Mouse (Mus musculus) forebrain, postnatal 0 days (tissue): ENCODE measurements at regions not wholly inside any gene's neighbourhood (a gene's known extent, or its start where the extent isn't known, plus 50 kb on each side); places are given as distances from the start of the nearest gene placed in this dataset.

Experiments used
- ATAC-seq: fragments of 200-750 bp; cut with Nextera tagmentation; 2 replicates; pipeline ENCODE4 v1.8.0; 2017; ENCODE audit warnings: mild to moderate bottlenecking, moderate library complexity
- DNase-seq: peaks from one replicate; pipeline ENCODE4 v3.0.0-alpha.2; 2015
- H3K27ac ChIP-seq: fragments of 300-500 bp; sonication (generic); 2 replicates; pipeline ENCODE4 v1.5.1; 2014; ENCODE audit warnings: low read depth, mild to moderate bottlenecking, antibody characterized with exemption, low read length, moderate library complexity, mixed read lengths
- H3K27me3 ChIP-seq: fragments of 300-500 bp; sonication (generic); 2 replicates; pipeline ENCODE4 v1.6.1; 2014; ENCODE audit warnings: mild to moderate bottlenecking, low read length, mixed read lengths; ENCODE audit not compliant: insufficient read depth
- H3K36me3 ChIP-seq: fragments of 300-500 bp; sonication (generic); 2 replicates; pipeline ENCODE4 v1.6.1; 2014; ENCODE audit warnings: mild to moderate bottlenecking, moderate library complexity; ENCODE audit not compliant: insufficient read depth
- H3K4me1 ChIP-seq: fragments of 300-500 bp; sonication (generic); 2 replicates; pipeline ENCODE4 v1.6.1; 2014; ENCODE audit warnings: antibody characterized with exemption; ENCODE audit not compliant: insufficient read depth
- H3K4me2 ChIP-seq: fragments of 300-500 bp; sonication (generic); 2 replicates; pipeline ENCODE4 v1.6.1; 2014; ENCODE audit warnings: low read depth, mild to moderate bottlenecking, moderate library complexity
- H3K4me3 ChIP-seq: fragments of 300-500 bp; sonication (generic); 2 replicates; pipeline ENCODE4 v1.5.1; 2014; ENCODE audit warnings: low read depth, low read length, mixed read lengths
- H3K9ac ChIP-seq: fragments of 300-500 bp; sonication (generic); 2 replicates; pipeline ENCODE4 v1.6.1; 2014; ENCODE audit warnings: mild to moderate bottlenecking
- H3K9me3 ChIP-seq: fragments of 300-500 bp; sonication (generic); 2 replicates; pipeline ENCODE4 v1.6.1; 2016; ENCODE audit warnings: low read length
- CTCF ChIP-seq: sonication (generic); IDR thresholded peaks from 2 replicates; pipeline ENCODE4 v1.5.1; 2016; ENCODE audit warnings: antibody characterized with exemption, control low read depth, low read depth
- WGBS: fragments of 180-500 bp; shearing (Covaris S2); extraction: QIAGEN DNeasy Blood & Tissue Kit; methylation state at CpG from one replicate; pipeline ENCODE4 v1.1.7; 2014; 5-methylcytosine and 5-hydroxymethylcytosine counted together

DNA sequence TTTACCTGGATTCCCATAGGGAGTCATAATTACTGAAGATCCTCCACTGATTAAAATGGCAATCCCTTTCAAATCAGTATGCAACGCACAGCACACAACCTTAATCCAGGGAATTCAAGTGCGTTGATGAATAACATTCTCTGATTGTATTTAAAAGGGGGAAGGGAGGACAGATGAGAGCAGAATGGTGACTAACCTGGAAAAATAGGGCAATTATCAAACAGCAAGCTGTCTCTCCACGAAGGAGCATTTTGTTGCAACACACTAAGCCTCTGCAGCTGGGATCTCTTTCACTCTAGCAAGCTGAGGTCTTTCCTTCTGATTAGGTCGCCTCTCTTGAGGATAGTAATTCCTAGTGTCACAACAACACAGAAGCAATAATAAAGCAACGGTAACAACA is 501.5 kb downstream of the Tusc1 start:
- WGBS, result 10% methylated on average over 5 of the region's 5 CpGs
- DNase-seq (no peak), ATAC-seq (peak; percentile 29; the same call in 1 of the 2 replicates)
- H3K9me3 ChIP-seq, result no peaks in the 10 kb centered on the region
- no peak for TF ChIP-seq CTCF
- no peaks in the 10 kb centered on the region for H3K27me3 ChIP-seq
- 0 out of 2 replicates have a peak overlapping the region, but pooled peaks have one; percentile 2 for H3K9ac ChIP-seq
- H3K27ac ChIP-seq, result no peak overlapping the region
- H3K4me2 ChIP-seq, result no peak overlapping the region
- H3K36me3 ChIP-seq, result no peaks in the 10 kb centered on the region
- no peaks in the 10 kb centered on the region for H3K4me1 ChIP-seq
- no peak overlapping the region for H3K4me3 ChIP-seq

DNA sequence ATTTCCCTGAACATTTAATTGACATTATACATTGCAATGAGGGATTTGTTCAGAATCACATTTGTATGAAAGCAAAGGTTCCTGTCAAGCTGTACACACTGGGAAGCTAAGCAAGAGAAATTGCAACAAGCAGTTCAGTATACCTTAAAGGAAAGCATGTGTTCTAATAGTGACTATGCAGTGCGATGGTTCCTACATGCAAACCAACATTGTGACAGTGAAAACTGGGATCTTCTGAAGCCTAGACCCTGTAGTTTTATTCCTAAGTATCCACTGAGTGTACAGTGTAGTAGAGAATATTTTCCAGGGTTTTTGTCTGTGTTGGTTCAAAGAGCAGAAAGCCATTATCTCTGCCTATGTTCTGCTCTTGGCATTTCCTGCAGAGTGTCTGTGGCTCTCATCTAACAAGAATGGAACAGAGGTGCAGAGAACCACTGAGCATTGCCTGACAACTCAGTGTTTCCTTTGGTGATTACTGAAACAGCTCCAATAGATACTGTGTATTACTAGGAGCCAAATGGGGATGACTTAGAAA is 504.1 kb downstream of the Tusc1 start:
- no peak for TF ChIP-seq CTCF
- Histone ChIP-seq H3K4me1 (no peaks in the 10 kb centered on the region), H3K4me2 (no peak overlapping the region), H3K4me3 (no peak overlapping the region), H3K9ac (no peak overlapping the region), H3K27ac (no peak overlapping the region), H3K36me3 (no peaks in the 10 kb centered on the region), H3K9me3 (no peaks in the 10 kb centered on the region), H3K27me3 (no peaks in the 10 kb centered on the region)
- no peak for ATAC-seq
- no peak for DNase-seq
- WGBS, result 57% methylated on average over 1 of the region's 1 CpGs

DNA sequence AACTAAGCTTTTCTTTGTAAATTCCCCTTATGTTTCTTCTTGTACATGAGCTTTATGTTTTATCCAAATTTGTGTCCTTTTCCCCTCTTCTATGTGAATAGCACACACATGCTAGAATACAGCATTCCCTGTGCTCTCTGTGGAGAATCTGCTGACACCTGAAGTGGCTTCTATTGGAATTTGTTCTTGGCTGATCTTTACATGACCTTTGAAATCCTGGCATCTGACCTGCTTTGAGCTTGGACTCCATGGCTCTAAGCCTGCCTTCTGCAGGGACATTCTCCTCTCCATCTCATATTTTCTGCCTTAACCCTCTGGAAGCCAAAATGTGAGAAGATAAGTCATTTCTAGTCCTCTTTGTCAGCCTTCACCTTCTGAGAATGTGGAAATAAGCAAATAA is 507.5 kb downstream of the Tusc1 start:
- Histone ChIP-seq H3K9me3 (no peaks in the 10 kb centered on the region), H3K27ac (no peak overlapping the region), H3K27me3 (no peaks in the 10 kb centered on the region), H3K36me3 (no peaks in the 10 kb centered on the region), H3K4me2 (no peak overlapping the region), H3K9ac (no peak overlapping the region), H3K4me3 (no peak overlapping the region), H3K4me1 (no peaks in the 10 kb centered on the region)
- DNase-seq (no peak), ATAC-seq (no peak)
- TF ChIP-seq CTCF, result no peak

DNA sequence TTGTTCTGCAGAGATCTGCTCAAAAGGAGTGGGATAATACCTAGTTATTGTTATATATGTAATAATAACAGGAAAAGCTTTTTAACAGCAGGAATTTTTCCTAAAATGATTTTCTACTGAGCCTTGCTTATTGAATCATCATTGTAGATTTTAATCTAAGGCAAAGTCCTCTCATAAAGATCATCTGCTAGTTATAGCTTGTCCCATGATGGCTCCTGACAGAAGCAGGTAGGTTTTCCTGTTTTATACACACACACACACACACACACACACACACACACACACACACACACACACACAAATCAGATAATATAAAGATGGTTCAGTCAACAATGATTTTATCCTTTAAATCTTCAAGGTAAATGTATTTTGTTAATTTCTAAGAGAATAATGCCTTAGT is 507.9 kb downstream of the Tusc1 start:
- Histone ChIP-seq H3K4me1 (no peaks in the 10 kb centered on the region), H3K9ac (no peak overlapping the region), H3K27me3 (no peaks in the 10 kb centered on the region), H3K9me3 (no peaks in the 10 kb centered on the region), H3K36me3 (no peaks in the 10 kb centered on the region), H3K4me2 (no peak overlapping the region), H3K4me3 (no peak overlapping the region), H3K27ac (no peak overlapping the region)
- DNase-seq (no peak), ATAC-seq (no peak)
- TF ChIP-seq CTCF, result no peak

DNA sequence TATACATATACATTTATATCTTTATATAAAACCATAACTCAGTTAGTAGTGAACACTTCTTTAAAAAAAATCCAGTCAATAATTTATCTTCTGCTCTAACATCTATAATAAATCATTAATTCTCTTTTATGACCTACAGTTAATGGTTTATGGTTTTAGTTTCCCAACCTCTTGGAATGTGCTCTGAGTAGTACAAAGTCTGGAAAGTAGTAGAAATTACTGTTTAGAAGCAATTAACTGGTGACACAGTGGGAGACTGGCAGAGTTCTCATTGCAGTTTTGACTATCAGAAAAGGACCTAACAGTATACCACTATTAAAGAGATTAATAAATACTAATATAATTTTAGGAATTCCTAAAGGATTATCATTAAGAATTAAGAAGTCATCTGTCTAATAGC is 508.3 kb downstream of the Tusc1 start:
- H3K27me3 ChIP-seq, result no peaks in the 10 kb centered on the region
- H3K4me1 ChIP-seq, result no peaks in the 10 kb centered on the region
- H3K9ac ChIP-seq, result no peak overlapping the region
- TF ChIP-seq CTCF, result no peak
- H3K9me3 ChIP-seq, result no peaks in the 10 kb centered on the region
- no peaks in the 10 kb centered on the region for H3K36me3 ChIP-seq
- no peak overlapping the region for H3K4me2 ChIP-seq
- ATAC-seq, result no peak
- no peak for DNase-seq
- H3K4me3 ChIP-seq, result no peak overlapping the region
- no peak overlapping the region for H3K27ac ChIP-seq

DNA sequence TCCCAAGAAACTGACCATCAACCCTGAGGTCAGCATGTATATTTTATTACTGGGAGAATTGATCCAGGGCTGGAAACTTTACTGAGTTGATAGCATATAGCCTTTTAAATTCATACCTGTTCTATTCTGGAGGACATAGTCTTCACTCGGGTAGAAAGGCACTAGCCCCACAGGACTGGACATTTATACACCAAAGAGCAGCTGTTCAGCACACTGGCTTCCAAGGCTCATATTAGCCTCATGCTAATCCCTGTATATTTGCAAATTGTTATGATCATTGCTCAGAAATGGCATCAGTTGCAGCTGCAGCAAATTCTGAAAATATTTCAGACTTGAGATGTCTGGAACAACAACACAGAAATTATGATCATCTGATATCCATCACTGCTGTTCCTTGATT is 547.2 kb downstream of the Tusc1 start:
- DNase-seq (no peak), ATAC-seq (no peak)
- no peaks in the 10 kb centered on the region for H3K4me1 ChIP-seq
- no peaks in the 10 kb centered on the region for H3K27me3 ChIP-seq
- H3K9me3 ChIP-seq, result no peaks in the 10 kb centered on the region
- H3K9ac ChIP-seq, result no peak overlapping the region
- 85% methylated on average over 1 of the region's 1 CpGs for WGBS
- no peak overlapping the region for H3K27ac ChIP-seq
- no peak for TF ChIP-seq CTCF
- no peaks in the 10 kb centered on the region for H3K36me3 ChIP-seq
- no peak overlapping the region for H3K4me3 ChIP-seq
- H3K4me2 ChIP-seq, result no peak overlapping the region

DNA sequence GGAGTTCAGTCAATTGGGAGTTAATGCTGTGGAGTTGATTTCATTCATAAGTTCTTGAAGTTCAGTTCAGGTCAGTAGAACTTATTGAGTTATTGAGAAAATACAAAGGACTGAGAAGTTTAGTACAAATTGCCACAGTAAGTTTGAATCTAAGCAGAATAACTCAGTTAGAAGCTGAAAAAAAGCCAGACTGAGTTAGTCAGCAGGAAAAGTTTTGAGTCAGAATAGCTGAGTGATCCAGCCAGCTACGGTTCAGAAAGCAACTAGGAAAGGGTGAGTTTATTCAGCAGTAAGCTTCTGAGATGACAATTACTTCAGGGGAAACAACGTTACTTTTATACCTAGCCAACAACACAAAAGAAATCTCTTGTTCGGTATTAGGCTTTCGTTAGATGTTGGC is 557.2 kb downstream of the Tusc1 start:
- DNase-seq, result no peak
- Histone ChIP-seq H3K4me3 (no peak overlapping the region), H3K9me3 (no peaks in the 10 kb centered on the region), H3K36me3 (no peaks in the 10 kb centered on the region), H3K4me2 (no peak overlapping the region), H3K9ac (no peak overlapping the region), H3K27me3 (no peaks in the 10 kb centered on the region), H3K4me1 (no peaks in the 10 kb centered on the region), H3K27ac (no peak overlapping the region)
- ATAC-seq, result no peak
- no peak for TF ChIP-seq CTCF
- WGBS, result 67% methylated on average over 4 of the region's 4 CpGs

DNA sequence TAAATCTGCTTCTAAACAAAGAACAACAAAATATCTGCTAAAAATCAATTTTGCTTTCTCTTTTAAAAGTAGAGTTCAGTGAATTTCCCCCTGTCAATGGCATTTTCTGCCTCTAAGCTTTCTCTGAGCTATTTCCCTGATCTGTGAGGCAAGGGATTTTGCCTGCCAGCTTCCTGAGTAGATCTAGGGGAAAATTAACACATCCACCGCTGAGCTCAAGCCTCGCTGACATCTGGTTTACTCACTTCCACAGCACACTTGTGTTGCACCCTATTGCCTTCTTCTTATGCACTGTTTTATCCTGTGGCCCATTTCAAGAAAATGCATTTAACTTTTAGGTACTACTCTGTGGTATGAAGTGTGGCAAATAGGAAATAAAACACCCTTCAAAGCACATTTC is 556.5 kb upstream of the Gm12666 start:
- no peak overlapping the region for H3K9ac ChIP-seq
- no peak overlapping the region for H3K27ac ChIP-seq
- no peak for ATAC-seq
- H3K4me2 ChIP-seq, result no peak overlapping the region
- peak; percentile 4 for DNase-seq
- no peak overlapping the region for H3K4me3 ChIP-seq
- H3K4me1 ChIP-seq, result no peaks in the 10 kb centered on the region
- H3K9me3 ChIP-seq, result no peaks in the 10 kb centered on the region
- H3K36me3 ChIP-seq, result no peaks in the 10 kb centered on the region
- no peak for TF ChIP-seq CTCF
- H3K27me3 ChIP-seq, result no peaks in the 10 kb centered on the region
- 25% methylated on average over 2 of the region's 2 CpGs for WGBS
